Mouse (Mus musculus) neural tube, embryonic 15.5 days (tissue): Measurements from ENCODE around the gene Fgfr2. TPM values are rescaled to one million over a fixed set of nuclear protein-coding genes. Genes with fewer than 3 reads are reported as not detected.

Experiments used
- ATAC-seq: fragments of 200-750 bp; cut with Nextera tagmentation; 2 replicates; pipeline ENCODE4 v1.8.0; 2017; ENCODE audit warnings: mild to moderate bottlenecking, moderate TSS enrichment, moderate library complexity; ENCODE audit not compliant: low FRiP score
- H3K27ac ChIP-seq: fragments of 300-500 bp; sonication (generic); replicated peaks from 2 replicates; pipeline ENCODE4 v1.5.1; 2015; ENCODE audit warnings: mild to moderate bottlenecking, inconsistent platforms
- H3K27me3 ChIP-seq: fragments of 300-500 bp; sonication (generic); replicated peaks from 2 replicates; pipeline ENCODE4 v1.6.1; 2015; ENCODE audit warnings: inconsistent platforms
- H3K36me3 ChIP-seq: fragments of 300-500 bp; sonication (generic); 2 replicates; pipeline ENCODE4 v1.6.1; 2015; ENCODE audit warnings: inconsistent platforms
- H3K4me1 ChIP-seq: fragments of 300-500 bp; sonication (generic); 2 replicates; pipeline ENCODE4 v1.6.1; 2015; ENCODE audit warnings: inconsistent platforms
- H3K4me2 ChIP-seq: fragments of 300-500 bp; sonication (generic); 2 replicates; pipeline ENCODE4 v1.6.1; 2015; ENCODE audit warnings: inconsistent platforms, mild to moderate bottlenecking, moderate library complexity
- H3K4me3 ChIP-seq: fragments of 300-500 bp; sonication (generic); replicated peaks from 2 replicates; pipeline ENCODE4 v1.5.1; 2015; ENCODE audit warnings: mild to moderate bottlenecking, inconsistent platforms
- H3K9ac ChIP-seq: fragments of 300-500 bp; sonication (generic); replicated peaks from 2 replicates; pipeline ENCODE4 v1.6.1; 2015; ENCODE audit warnings: mild to moderate bottlenecking, inconsistent platforms
- H3K9me3 ChIP-seq: fragments of 300-500 bp; sonication (generic); replicated peaks from 2 replicates; pipeline ENCODE4 v1.6.1; 2016; ENCODE audit warnings: inconsistent platforms
- WGBS: fragments of 180-500 bp; shearing (Covaris S2); methylation state at CpG from one replicate; pipeline ENCODE4 v1.1.7; 2015; ENCODE audit warnings: mixed read lengths; 5-methylcytosine and 5-hydroxymethylcytosine counted together
- polyA plus RNA-seq: library from polyadenylated mRNA; unstranded; fragments of >200 nt; fragmentation: Nextera tagmentation; extraction: Ambion mirVana; gene quantifications from 2 replicates; pipeline ENCODE4 v1.2.1, GENCODE M21; 2015

Gene Fgfr2
- polyA plus RNA-seq, 1 experiment from 2014 or later = 21.2 TPM

- Histone ChIP-seq H3K4me3 (no peak overlapping the region), H3K4me1 (no peaks in the 10 kb centered on the region), H3K9ac (no peak overlapping the region), H3K27me3 (no peaks in the 10 kb centered on the region), H3K4me2 (no peak overlapping the region), H3K27ac (no peak overlapping the region), H3K9me3 (no peaks in the 10 kb centered on the region), H3K36me3 (no peaks in the 10 kb centered on the region)
- 82% methylated on average over 8 of the region's 8 CpGs for WGBS
- ATAC-seq = no peak
Measured at GRCm38 (mm10) chr7:131297151-131297550, 1826.0 kb downstream of the Fgfr2 start.

GRCm38 (mm10) chr7:131265851-131266250, 1857.3 kb downstream of the Fgfr2 start:
- no peak overlapping the region for H3K4me2 ChIP-seq
- no peaks in the 10 kb centered on the region for H3K27me3 ChIP-seq
- H3K9me3 ChIP-seq = no peaks in the 10 kb centered on the region
- no peak overlapping the region for H3K9ac ChIP-seq
- WGBS = 71% methylated on average over 4 of the region's 4 CpGs
- ATAC-seq = no peak
- no peak overlapping the region for H3K4me3 ChIP-seq
- no peaks in the 10 kb centered on the region for H3K36me3 ChIP-seq
- no peaks in the 10 kb centered on the region for H3K4me1 ChIP-seq
- H3K27ac ChIP-seq = no peak overlapping the region

- Histone ChIP-seq H3K4me2 (no peak overlapping the region), H3K4me1 (no peaks in the 10 kb centered on the region), H3K36me3 (no peaks in the 10 kb centered on the region), H3K27me3 (no peaks in the 10 kb centered on the region), H3K9me3 (no peaks in the 10 kb centered on the region), H3K9ac (no peak overlapping the region), H3K4me3 (no peak overlapping the region), H3K27ac (no peak overlapping the region)
- WGBS = 85% methylated on average over 4 of the region's 4 CpGs
- no peak for ATAC-seq
Measured at GRCm38 (mm10) chr7:131264251-131264650, 1858.9 kb downstream of the Fgfr2 start.

- Histone ChIP-seq H3K9me3 (no peaks in the 10 kb centered on the region), H3K4me2 (no peak overlapping the region), H3K36me3 (no peaks in the 10 kb centered on the region), H3K27me3 (no peaks in the 10 kb centered on the region), H3K4me3 (no peak overlapping the region), H3K9ac (no peak overlapping the region), H3K27ac (no peak overlapping the region), H3K4me1 (no peaks in the 10 kb centered on the region)
- no peak for ATAC-seq
- 66% methylated on average over 6 of the region's 6 CpGs for WGBS
Measured at GRCm38 (mm10) chr7:131260946-131261345, 1862.2 kb downstream of the Fgfr2 start.

GRCm38 (mm10) chr7:131257309-131257708, 1865.8 kb downstream of the Fgfr2 start:
- H3K4me1 ChIP-seq = no peaks in the 10 kb centered on the region
- WGBS = 72% methylated on average over 1 of the region's 1 CpGs
- no peak overlapping the region for H3K4me3 ChIP-seq
- no peak overlapping the region for H3K4me2 ChIP-seq
- H3K27me3 ChIP-seq = no peaks in the 10 kb centered on the region
- H3K9ac ChIP-seq = no peak overlapping the region
- H3K9me3 ChIP-seq = no peaks in the 10 kb centered on the region
- H3K36me3 ChIP-seq = no peaks in the 10 kb centered on the region
- ATAC-seq = no peak
- no peak overlapping the region for H3K27ac ChIP-seq

GRCm38 (mm10) chr7:131256841-131257240, 1866.3 kb downstream of the Fgfr2 start:
- no peaks in the 10 kb centered on the region for H3K4me1 ChIP-seq
- H3K4me2 ChIP-seq = no peak overlapping the region
- H3K9me3 ChIP-seq = no peaks in the 10 kb centered on the region
- H3K4me3 ChIP-seq = no peak overlapping the region
- H3K27me3 ChIP-seq = no peaks in the 10 kb centered on the region
- H3K36me3 ChIP-seq = no peaks in the 10 kb centered on the region
- no peak overlapping the region for H3K27ac ChIP-seq
- no peak for ATAC-seq
- 89% methylated on average over 5 of the region's 5 CpGs for WGBS
- H3K9ac ChIP-seq = no peak overlapping the region

- Histone ChIP-seq H3K4me2 (no peak overlapping the region), H3K27me3 (no peaks in the 10 kb centered on the region), H3K9me3 (no peaks in the 10 kb centered on the region), H3K4me1 (no peaks in the 10 kb centered on the region), H3K36me3 (no peaks in the 10 kb centered on the region), H3K27ac (no peak overlapping the region), H3K4me3 (no peak overlapping the region), H3K9ac (no peak overlapping the region)
- ATAC-seq = no peak
- WGBS = 22% methylated on average over 1 of the region's 1 CpGs
Measured at GRCm38 (mm10) chr7:131244993-131245392, 1878.2 kb downstream of the Fgfr2 start.

- Histone ChIP-seq H3K27me3 (no peaks in the 10 kb centered on the region), H3K4me1 (no peaks in the 10 kb centered on the region), H3K9ac (no peak overlapping the region), H3K36me3 (no peaks in the 10 kb centered on the region), H3K4me3 (no peak overlapping the region), H3K9me3 (no peaks in the 10 kb centered on the region), H3K4me2 (no peak overlapping the region), H3K27ac (no peak overlapping the region)
- ATAC-seq = no peak
Measured at GRCm38 (mm10) chr7:131236091-131236490, 1887.1 kb downstream of the Fgfr2 start.

- Histone ChIP-seq H3K27me3 (no peaks in the 10 kb centered on the region), H3K4me1 (no peaks in the 10 kb centered on the region), H3K4me2 (no peak overlapping the region), H3K36me3 (no peaks in the 10 kb centered on the region), H3K4me3 (no peak overlapping the region), H3K27ac (no peak overlapping the region), H3K9me3 (no peaks in the 10 kb centered on the region), H3K9ac (no peak overlapping the region)
- no peak for ATAC-seq
- WGBS = 88% methylated on average over 5 of the region's 5 CpGs
Measured at GRCm38 (mm10) chr7:131223086-131223485, 1900.1 kb downstream of the Fgfr2 start.

GRCm38 (mm10) chr7:131187996-131188395, 1935.2 kb downstream of the Fgfr2 start:
- ATAC-seq = no peak
- H3K4me1 ChIP-seq = no peaks in the 10 kb centered on the region
- 96% methylated on average over 14 of the region's 14 CpGs for WGBS

GRCm38 (mm10) chr7:131187047-131187446, 1936.1 kb downstream of the Fgfr2 start:
- no peak for ATAC-seq
- Histone ChIP-seq H3K27me3 (no peaks in the 10 kb centered on the region), H3K36me3 (no peaks in the 10 kb centered on the region), H3K4me1 (no peaks in the 10 kb centered on the region), H3K4me3 (no peak overlapping the region), H3K9me3 (no peaks in the 10 kb centered on the region), H3K9ac (no peak overlapping the region), H3K4me2 (no peak overlapping the region), H3K27ac (no peak overlapping the region)
- 71% methylated on average over 8 of the region's 8 CpGs for WGBS

More at GRCm38 (mm10) chr7:131187996-131188395, 1935.2 kb downstream of the Fgfr2 start:
- H3K9me3 ChIP-seq = no peaks in the 10 kb centered on the region
- no peaks in the 10 kb centered on the region for H3K36me3 ChIP-seq
- H3K27ac ChIP-seq = no peak overlapping the region
- H3K27me3 ChIP-seq = no peaks in the 10 kb centered on the region
- no peak overlapping the region for H3K4me3 ChIP-seq
- no peak overlapping the region for H3K9ac ChIP-seq
- H3K4me2 ChIP-seq = no peak overlapping the region

GRCm38 (mm10) chr7:131184339-131184738, 1938.8 kb downstream of the Fgfr2 start:
- Histone ChIP-seq H3K4me3 (no peak overlapping the region), H3K9me3 (no peaks in the 10 kb centered on the region)
- ATAC-seq = no peak

GRCm38 (mm10) chr7:131182685-131183084, 1940.5 kb downstream of the Fgfr2 start:
- no peak overlapping the region for H3K27ac ChIP-seq
- no peaks in the 10 kb centered on the region for H3K36me3 ChIP-seq
- no peak overlapping the region for H3K9ac ChIP-seq
- H3K27me3 ChIP-seq = no peaks in the 10 kb centered on the region
- H3K9me3 ChIP-seq = no peaks in the 10 kb centered on the region
- 34% methylated on average over 4 of the region's 4 CpGs for WGBS
- no peaks in the 10 kb centered on the region for H3K4me1 ChIP-seq
- no peak overlapping the region for H3K4me2 ChIP-seq
- ATAC-seq = no peak
- no peak overlapping the region for H3K4me3 ChIP-seq

More at GRCm38 (mm10) chr7:131184339-131184738, 1938.8 kb downstream of the Fgfr2 start:
- no peaks in the 10 kb centered on the region for H3K27me3 ChIP-seq
- no peaks in the 10 kb centered on the region for H3K36me3 ChIP-seq
- H3K9ac ChIP-seq = no peak overlapping the region
- H3K27ac ChIP-seq = no peak overlapping the region
- 70% methylated on average over 8 of the region's 8 CpGs for WGBS
- H3K4me2 ChIP-seq = no peak overlapping the region
- H3K4me1 ChIP-seq = no peaks in the 10 kb centered on the region
